Mouse (Mus musculus) embryonic facial prominence, embryonic 14.5 days (tissue): ENCODE data around the gene Cdyl. TPM values are rescaled to one million over a fixed set of nuclear protein-coding genes. Genes with fewer than 3 reads are reported as not detected.
A peak's percentile ranks its signal among the peaks of the same experiment; 100 is the strongest.

ENCODE experiments used
- ATAC-seq: fragments of 200-750 bp; cut with Nextera tagmentation; 2 replicates; pipeline ENCODE4 v1.8.0; 2017; ENCODE audit warnings: low read depth, moderate number of reproducible peaks, moderate TSS enrichment
- DNase-seq: peaks from one replicate; pipeline ENCODE4 v3.0.0-alpha.2; 2015; ENCODE audit warnings: low spot score
- H3K27ac ChIP-seq: fragments of 300-500 bp; sonication (generic); replicated peaks from 2 replicates; pipeline ENCODE4 v1.5.1; 2014; ENCODE audit warnings: low read depth, mild to moderate bottlenecking, low read length, moderate library complexity
- H3K27me3 ChIP-seq: fragments of 300-500 bp; sonication (generic); replicated peaks from 2 replicates; pipeline ENCODE4 v1.6.1; 2014; ENCODE audit warnings: low read length; ENCODE audit not compliant: control insufficient read depth, insufficient read depth
- H3K36me3 ChIP-seq: fragments of 300-500 bp; sonication (generic); 2 replicates; pipeline ENCODE4 v1.6.1; 2014; ENCODE audit warnings: low read length, mixed read lengths; ENCODE audit not compliant: control insufficient read depth, insufficient read depth
- H3K4me1 ChIP-seq: fragments of 300-500 bp; sonication (generic); 2 replicates; pipeline ENCODE4 v1.6.1; 2014; ENCODE audit warnings: antibody characterized with exemption, low read length; ENCODE audit not compliant: control insufficient read depth, insufficient read depth
- H3K4me2 ChIP-seq: fragments of 300-500 bp; sonication (generic); 2 replicates; pipeline ENCODE4 v1.6.1; 2014; ENCODE audit warnings: low read depth, mild to moderate bottlenecking, low read length, moderate library complexity, mixed read lengths
- H3K4me3 ChIP-seq: fragments of 300-500 bp; sonication (generic); 2 replicates; pipeline ENCODE4 v1.5.1; 2014; ENCODE audit warnings: low read depth, mild to moderate bottlenecking, low read length
- H3K9ac ChIP-seq: fragments of 300-500 bp; sonication (generic); 2 replicates; pipeline ENCODE4 v1.6.1; 2014; ENCODE audit warnings: low read depth, mild to moderate bottlenecking, low read length, moderate library complexity, mixed read lengths
- H3K9me3 ChIP-seq: fragments of 300-500 bp; sonication (generic); 2 replicates; pipeline ENCODE4 v1.6.1; 2016; ENCODE audit warnings: low read length; ENCODE audit not compliant: control insufficient read depth
- WGBS: fragments of 180-500 bp; shearing (Covaris S2); extraction: QIAGEN DNeasy Blood & Tissue Kit; methylation state at CpG from one replicate; pipeline ENCODE4 v1.1.7; 2014; 5-methylcytosine and 5-hydroxymethylcytosine counted together
- polyA plus RNA-seq: library from polyadenylated mRNA; unstranded; fragments of >200 nt; fragmentation: Nextera tagmentation; extraction: Ambion mirVana; gene quantifications from 2 replicates; pipeline ENCODE4 v1.2.1, GENCODE M21; 2014

The Cdyl gene
- polyA plus RNA-seq, 1 experiment from 2014 or later: 17.5 TPM

DNA sequence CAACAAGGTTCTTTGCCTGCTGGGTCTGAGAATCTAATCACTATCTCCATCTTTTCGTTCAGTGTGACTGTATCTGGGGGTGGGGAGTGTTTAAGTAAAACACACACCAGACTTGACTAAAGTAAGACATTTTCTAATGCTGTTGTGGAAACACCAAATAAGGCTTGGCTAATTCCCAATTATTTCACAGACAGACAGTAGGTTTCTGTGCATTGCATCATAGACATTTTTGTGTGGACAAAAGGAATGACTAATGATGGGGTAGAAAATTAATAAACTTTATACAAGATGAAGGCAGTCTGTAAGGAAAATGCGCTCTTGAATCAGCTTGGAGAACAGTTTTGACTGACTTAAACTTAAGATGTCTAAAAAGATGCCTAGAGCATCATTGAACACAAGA lies 100.7 kb downstream of the Cdyl start:
- no peak overlapping the region for H3K4me3 ChIP-seq
- H3K9ac ChIP-seq: no peak overlapping the region
- H3K9me3 ChIP-seq: no peaks in the 10 kb centered on the region
- H3K4me2 ChIP-seq: no peak overlapping the region
- H3K27me3 ChIP-seq: no peaks in the 10 kb centered on the region
- no peak for ATAC-seq
- no peak for DNase-seq
- H3K36me3 ChIP-seq: no peaks in the 10 kb centered on the region
- 0 out of 2 replicates have a peak, but pooled peaks cover 7% of the 10 kb centered on the region for H3K4me1 ChIP-seq
- 77% methylated on average over 2 of the region's 2 CpGs for WGBS
- no peak overlapping the region for H3K27ac ChIP-seq

DNA sequence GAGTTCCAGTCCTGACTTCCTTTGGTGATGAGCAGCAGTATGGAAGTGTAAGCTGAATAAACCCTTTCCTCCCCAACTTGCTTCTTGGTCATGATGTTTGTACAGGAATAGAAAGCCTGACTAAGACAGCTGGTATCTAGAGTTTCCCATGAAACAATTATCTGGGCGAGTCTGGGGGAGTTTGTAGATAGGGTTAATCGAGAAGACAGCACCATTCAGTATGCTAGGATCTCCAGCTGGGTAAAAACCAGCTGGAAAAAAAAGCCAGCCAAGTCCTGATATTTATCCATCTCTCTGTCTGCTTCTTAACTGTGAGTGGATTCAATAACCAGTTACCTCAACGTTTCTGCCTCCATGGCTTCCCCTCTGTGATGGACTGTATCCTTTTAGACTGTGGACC lies 104.9 kb downstream of the Cdyl start:
- Histone ChIP-seq H3K27ac (no peak overlapping the region), H3K4me2 (no peak overlapping the region), H3K4me1 (no peaks in the 10 kb centered on the region), H3K9me3 (no peaks in the 10 kb centered on the region), H3K36me3 (no peaks in the 10 kb centered on the region), H3K9ac (no peak overlapping the region), H3K27me3 (no peaks in the 10 kb centered on the region), H3K4me3 (no peak overlapping the region)
- DNase-seq (no peak), ATAC-seq (no peak)
- 60% methylated on average over 3 of the region's 3 CpGs for WGBS

DNA sequence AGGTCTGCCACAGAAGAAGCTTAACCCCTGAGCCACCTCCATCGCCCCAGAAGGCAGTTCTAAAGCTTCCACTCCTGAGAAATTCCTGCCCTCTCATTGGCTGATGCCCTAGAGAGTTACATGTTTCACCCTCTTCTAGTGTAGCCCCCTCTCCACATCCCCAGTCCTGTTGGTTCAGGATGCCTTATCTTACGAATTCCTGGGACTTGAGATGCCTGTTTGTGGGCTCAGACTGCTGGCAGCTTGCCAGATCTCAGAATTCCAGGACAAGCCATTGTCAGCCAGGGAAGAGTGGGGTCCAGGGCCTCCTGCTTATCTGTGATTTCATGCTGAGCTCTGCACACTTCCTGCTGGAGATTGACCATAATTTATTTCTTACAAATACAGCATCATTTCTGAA lies 106.2 kb downstream of the Cdyl start:
- Histone ChIP-seq H3K27ac (no peak overlapping the region), H3K36me3 (no peaks in the 10 kb centered on the region), H3K4me1 (no peaks in the 10 kb centered on the region), H3K9ac (no peak overlapping the region), H3K4me2 (no peak overlapping the region), H3K27me3 (no peaks in the 10 kb centered on the region), H3K9me3 (no peaks in the 10 kb centered on the region), H3K4me3 (no peak overlapping the region)
- 22% methylated on average over 2 of the region's 2 CpGs for WGBS
- no peak for ATAC-seq
- DNase-seq: peak; percentile 45

DNA sequence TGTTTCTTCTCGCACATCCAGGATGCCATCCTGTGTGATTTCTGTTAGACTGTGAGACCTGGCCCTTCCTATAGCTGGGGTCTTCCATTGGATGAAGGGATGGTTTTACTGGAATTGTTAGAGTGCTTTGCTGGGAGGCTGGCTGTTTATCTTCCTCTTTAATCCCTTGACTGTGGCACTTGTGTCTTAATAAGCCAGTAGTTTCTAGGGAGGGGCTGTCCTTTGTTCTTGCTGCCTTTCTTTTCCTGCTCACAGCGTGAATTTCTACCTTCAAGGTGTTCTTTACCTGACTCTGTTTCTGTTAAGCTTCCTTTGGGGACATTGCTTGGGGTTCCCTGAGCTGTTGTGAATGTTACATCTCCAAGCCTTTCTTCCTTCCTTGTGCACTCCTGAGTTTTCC lies 110.0 kb downstream of the Cdyl start:
- Histone ChIP-seq H3K4me2 (no peak overlapping the region), H3K27ac (no peak overlapping the region), H3K36me3 (no peaks in the 10 kb centered on the region), H3K27me3 (no peaks in the 10 kb centered on the region), H3K9me3 (no peaks in the 10 kb centered on the region), H3K4me3 (no peak overlapping the region), H3K4me1 (no peaks in the 10 kb centered on the region), H3K9ac (no peak overlapping the region)
- DNase-seq (no peak), ATAC-seq (no peak)
- 59% methylated on average over 2 of the region's 2 CpGs for WGBS

DNA sequence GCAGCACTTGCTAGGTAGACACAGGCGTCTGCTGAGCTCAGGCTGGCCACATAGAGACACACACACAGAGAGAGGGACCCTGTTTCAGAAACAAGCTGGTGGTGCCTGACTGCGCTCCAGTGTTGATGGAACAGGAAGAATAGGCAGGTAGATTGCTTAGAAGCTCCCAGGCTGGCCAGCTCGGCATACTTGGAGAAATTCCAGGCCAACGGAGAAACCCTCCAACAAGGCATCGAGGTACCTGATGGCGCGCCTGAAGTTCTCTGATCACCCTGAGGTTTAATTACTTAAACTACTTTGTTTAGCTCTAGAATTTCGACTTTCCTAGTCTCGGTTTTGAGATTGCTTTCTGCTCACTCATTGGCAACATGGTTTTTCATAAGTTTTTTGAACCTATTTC lies 110.8 kb downstream of the Cdyl start:
- H3K27ac ChIP-seq: no peak overlapping the region
- no peak overlapping the region for H3K9ac ChIP-seq
- ATAC-seq: no peak
- WGBS: 67% methylated on average over 9 of the region's 9 CpGs
- H3K36me3 ChIP-seq: no peaks in the 10 kb centered on the region
- DNase-seq: no peak
- H3K27me3 ChIP-seq: no peaks in the 10 kb centered on the region
- H3K4me3 ChIP-seq: no peak overlapping the region
- H3K4me2 ChIP-seq: no peak overlapping the region
- no peaks in the 10 kb centered on the region for H3K9me3 ChIP-seq
- no peaks in the 10 kb centered on the region for H3K4me1 ChIP-seq

GRCm38 (mm10) chr13:35771968-35772382 lies 112.3 kb downstream of the Cdyl start:
- 73% methylated on average over 9 of the region's 9 CpGs for WGBS
- Histone ChIP-seq H3K27ac (no peak overlapping the region), H3K9ac (no peak overlapping the region), H3K36me3 (no peaks in the 10 kb centered on the region), H3K27me3 (no peaks in the 10 kb centered on the region), H3K4me2 (no peak overlapping the region), H3K4me3 (no peak overlapping the region), H3K4me1 (peaks cover 9% of the 10 kb centered on the region; the same call in 1 of the 2 replicates), H3K9me3 (no peaks in the 10 kb centered on the region)
- DNase-seq: no peak
- peak; percentile 26; the same call in 1 of the 2 replicates for ATAC-seq

DNA sequence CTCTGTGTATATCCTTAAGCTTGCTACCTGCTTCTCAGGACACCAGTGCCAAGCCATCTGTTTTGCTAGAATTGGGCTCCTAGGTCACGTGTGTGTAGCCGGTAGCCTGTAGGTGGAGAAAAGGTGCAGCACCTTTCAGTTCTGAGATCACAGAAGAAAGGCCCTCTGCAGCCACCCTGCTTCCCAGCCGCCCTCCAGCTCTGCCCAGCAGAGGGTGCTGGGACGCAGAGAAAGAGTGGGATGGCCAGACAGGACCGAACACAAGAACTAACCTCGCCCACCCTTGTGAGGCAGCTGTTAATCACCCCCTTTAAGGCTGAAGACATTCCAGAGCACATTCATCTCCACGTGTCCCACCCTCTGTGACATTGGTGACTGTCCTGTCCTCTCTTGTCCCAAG lies 114.1 kb downstream of the Cdyl start:
- Histone ChIP-seq H3K27me3 (no peaks in the 10 kb centered on the region), H3K9me3 (no peaks in the 10 kb centered on the region), H3K27ac (no peak overlapping the region), H3K9ac (no peak overlapping the region), H3K36me3 (no peaks in the 10 kb centered on the region), H3K4me3 (no peak overlapping the region), H3K4me2 (no peak overlapping the region), H3K4me1 (peaks cover 9% of the 10 kb centered on the region; the same call in 1 of the 2 replicates)
- WGBS: 59% methylated on average over 7 of the region's 7 CpGs
- ATAC-seq (no peak), DNase-seq (no peak)

GRCm38 (mm10) chr13:35776123-35776522 lies 116.5 kb downstream of the Cdyl start:
- no peak overlapping the region; the same call in 1 of the 2 replicates for H3K27ac ChIP-seq
- H3K36me3 ChIP-seq: no peaks in the 10 kb centered on the region
- 79% methylated on average over 7 of the region's 7 CpGs for WGBS

DNA sequence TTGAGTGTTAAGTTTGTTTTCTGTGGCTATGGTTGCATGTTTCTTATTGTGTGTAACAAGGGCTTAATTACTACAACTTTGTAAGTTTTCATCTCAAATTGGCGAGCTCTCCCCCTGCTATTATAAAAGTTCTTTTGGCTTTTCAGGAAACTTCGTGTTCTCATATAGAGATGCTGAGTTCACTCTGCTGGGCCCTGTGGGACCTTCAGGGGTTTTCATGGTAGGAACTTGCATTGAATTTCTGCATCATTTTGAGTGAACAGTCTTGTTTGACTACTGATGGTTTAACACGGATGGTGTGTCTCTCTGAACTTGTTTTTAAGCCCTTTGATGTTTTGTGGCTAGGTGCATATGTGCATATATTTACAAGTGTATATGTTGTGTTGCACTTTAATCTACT lies 121.1 kb downstream of the Cdyl start:
- Histone ChIP-seq H3K27ac (no peak overlapping the region), H3K36me3 (no peaks in the 10 kb centered on the region), H3K9me3 (no peaks in the 10 kb centered on the region), H3K27me3 (no peaks in the 10 kb centered on the region), H3K9ac (no peak overlapping the region), H3K4me3 (no peak overlapping the region), H3K4me1 (peaks cover 15% of the 10 kb centered on the region; the same call in 1 of the 2 replicates), H3K4me2 (no peak overlapping the region)
- ATAC-seq (no peak), DNase-seq (no peak)
- 61% methylated on average over 3 of the region's 3 CpGs for WGBS

More at GRCm38 (mm10) chr13:35776123-35776522, 116.5 kb downstream of the Cdyl start:
- H3K9ac ChIP-seq: no peak overlapping the region
- ATAC-seq (no peak), DNase-seq (peak; percentile 78)
- no peak overlapping the region for H3K4me2 ChIP-seq
- no peak overlapping the region for H3K4me3 ChIP-seq
- no peaks in the 10 kb centered on the region for H3K27me3 ChIP-seq
- H3K4me1 ChIP-seq: peaks cover 15% of the 10 kb centered on the region; the same call in 1 of the 2 replicates
- H3K9me3 ChIP-seq: no peaks in the 10 kb centered on the region
